Mouse (Mus musculus) midbrain, embryonic 16.5 days (tissue): ENCODE results near the gene Zgrf1. TPM values are rescaled to one million over a fixed set of nuclear protein-coding genes. Genes with fewer than 3 reads are reported as not detected.
A peak's percentile ranks its signal among the peaks of the same experiment; 100 is the strongest.

ENCODE experiments used
- ATAC-seq: fragments of 200-750 bp; cut with Nextera tagmentation; 2 replicates; pipeline ENCODE4 v1.8.0; 2017; ENCODE audit warnings: moderate TSS enrichment
- H3K27ac ChIP-seq: fragments of 300-500 bp; sonication (generic); 2 replicates; pipeline ENCODE4 v1.5.1; 2014; ENCODE audit warnings: mild to moderate bottlenecking, low read length, mixed read lengths
- H3K27me3 ChIP-seq: fragments of 300-500 bp; sonication (generic); 2 replicates; pipeline ENCODE4 v1.6.1; 2014; ENCODE audit warnings: low read depth, low read length, mixed read lengths; ENCODE audit not compliant: control insufficient read depth, insufficient read depth
- H3K36me3 ChIP-seq: fragments of 300-500 bp; sonication (generic); 2 replicates; pipeline ENCODE4 v1.6.1; 2014; ENCODE audit warnings: mild to moderate bottlenecking, low read length, moderate library complexity, mixed read lengths; ENCODE audit not compliant: control insufficient read depth, insufficient read depth
- H3K4me1 ChIP-seq: fragments of 300-500 bp; sonication (generic); 2 replicates; pipeline ENCODE4 v1.6.1; 2014; ENCODE audit warnings: mild to moderate bottlenecking, low read length, mixed read lengths; ENCODE audit not compliant: control insufficient read depth, insufficient read depth
- H3K4me2 ChIP-seq: fragments of 300-500 bp; sonication (generic); 2 replicates; pipeline ENCODE4 v1.6.1; 2014; ENCODE audit warnings: mild to moderate bottlenecking, low read length, mixed read lengths
- H3K4me3 ChIP-seq: fragments of 300-500 bp; sonication (generic); 2 replicates; pipeline ENCODE4 v1.5.1; 2014; ENCODE audit warnings: low read depth, mild to moderate bottlenecking, low read length, moderate library complexity, mixed read lengths
- H3K9ac ChIP-seq: fragments of 300-500 bp; sonication (generic); 2 replicates; pipeline ENCODE4 v1.6.1; 2014; ENCODE audit warnings: low read depth, low read length, mixed read lengths
- H3K9me3 ChIP-seq: fragments of 300-500 bp; sonication (generic); replicated peaks from 2 replicates; pipeline ENCODE4 v1.6.1; 2014; ENCODE audit warnings: mild to moderate bottlenecking, low read length, mixed read lengths; ENCODE audit not compliant: control insufficient read depth, poor library complexity, severe bottlenecking
- WGBS: fragments of 180-500 bp; shearing (Covaris S2); extraction: QIAGEN DNeasy Blood & Tissue Kit; methylation state at CpG from one replicate; pipeline ENCODE4 v1.1.7; 2014; 5-methylcytosine and 5-hydroxymethylcytosine counted together
- polyA plus RNA-seq: library from polyadenylated mRNA; unstranded; fragments of >200 nt; fragmentation: Nextera tagmentation; extraction: Ambion mirVana; gene quantifications from 2 replicates; pipeline ENCODE4 v1.2.1, GENCODE M21; 2015

Zgrf1 gene
- polyA plus RNA-seq, 1 experiment from 2014 or later: 2.4 TPM

DNA sequence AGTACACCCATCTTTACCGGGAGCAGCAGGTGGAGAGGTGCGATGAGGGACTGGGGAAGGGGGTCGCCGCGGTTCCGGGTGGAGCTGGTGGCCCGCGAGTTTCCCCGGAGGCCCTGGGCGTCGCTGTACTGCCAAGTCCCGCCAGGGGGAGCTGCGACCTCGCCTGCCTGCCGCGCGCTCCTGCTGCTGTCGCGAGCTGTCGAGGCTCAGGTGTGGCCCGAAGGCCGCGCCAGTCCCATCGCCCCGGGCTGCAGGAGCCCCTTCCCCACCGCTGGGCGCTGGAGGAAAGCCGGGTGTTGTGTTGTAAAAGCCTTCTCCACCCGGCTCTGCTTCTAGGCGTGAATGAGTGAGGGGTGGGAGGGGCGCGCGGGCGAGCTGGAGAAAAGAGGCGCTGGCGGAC lies 72.0 kb downstream of the Zgrf1 start:
- peaks cover 40% of the 10 kb centered on the region for H3K27me3 ChIP-seq
- H3K4me2 ChIP-seq: peak overlapping the region; percentile 63
- H3K36me3 ChIP-seq: no peaks in the 10 kb centered on the region
- 1% methylated on average over 36 of the region's 36 CpGs for WGBS
- peak; percentile 74 for ATAC-seq
- peak overlapping the region; percentile 48; the same call in 1 of the 2 replicates for H3K9ac ChIP-seq
- H3K27ac ChIP-seq: no peak overlapping the region
- peak overlapping the region; percentile 36 for H3K4me3 ChIP-seq
- peaks cover 5% of the 10 kb centered on the region for H3K4me1 ChIP-seq
- H3K9me3 ChIP-seq: no peaks in the 10 kb centered on the region

GRCm38 (mm10) chr3:127625701-127626399 lies 72.6 kb downstream of the Zgrf1 start:
- no peaks in the 10 kb centered on the region for H3K9me3 ChIP-seq
- H3K27ac ChIP-seq: no peak overlapping the region
- ATAC-seq: peak; percentile 29
- H3K4me1 ChIP-seq: peaks cover 5% of the 10 kb centered on the region
- H3K9ac ChIP-seq: 0 out of 2 replicates have a peak overlapping the region, but pooled peaks have one; percentile 48
- H3K27me3 ChIP-seq: peaks cover 41% of the 10 kb centered on the region
- peak overlapping the region; percentile 36 for H3K4me3 ChIP-seq
- H3K4me2 ChIP-seq: peak overlapping the region; percentile 63
- WGBS: under 1% methylated on average over 28 of the region's 28 CpGs
- H3K36me3 ChIP-seq: no peaks in the 10 kb centered on the region

GRCm38 (mm10) chr3:127626524-127626923 lies 73.2 kb downstream of the Zgrf1 start:
- Histone ChIP-seq H3K9ac (no peak overlapping the region), H3K27ac (no peak overlapping the region), H3K27me3 (peaks cover 42% of the 10 kb centered on the region), H3K4me2 (no peak overlapping the region), H3K4me3 (no peak overlapping the region), H3K4me1 (peaks cover 5% of the 10 kb centered on the region), H3K9me3 (no peaks in the 10 kb centered on the region), H3K36me3 (no peaks in the 10 kb centered on the region)
- 3% methylated on average over 3 of the region's 3 CpGs for WGBS
- ATAC-seq: no peak

DNA sequence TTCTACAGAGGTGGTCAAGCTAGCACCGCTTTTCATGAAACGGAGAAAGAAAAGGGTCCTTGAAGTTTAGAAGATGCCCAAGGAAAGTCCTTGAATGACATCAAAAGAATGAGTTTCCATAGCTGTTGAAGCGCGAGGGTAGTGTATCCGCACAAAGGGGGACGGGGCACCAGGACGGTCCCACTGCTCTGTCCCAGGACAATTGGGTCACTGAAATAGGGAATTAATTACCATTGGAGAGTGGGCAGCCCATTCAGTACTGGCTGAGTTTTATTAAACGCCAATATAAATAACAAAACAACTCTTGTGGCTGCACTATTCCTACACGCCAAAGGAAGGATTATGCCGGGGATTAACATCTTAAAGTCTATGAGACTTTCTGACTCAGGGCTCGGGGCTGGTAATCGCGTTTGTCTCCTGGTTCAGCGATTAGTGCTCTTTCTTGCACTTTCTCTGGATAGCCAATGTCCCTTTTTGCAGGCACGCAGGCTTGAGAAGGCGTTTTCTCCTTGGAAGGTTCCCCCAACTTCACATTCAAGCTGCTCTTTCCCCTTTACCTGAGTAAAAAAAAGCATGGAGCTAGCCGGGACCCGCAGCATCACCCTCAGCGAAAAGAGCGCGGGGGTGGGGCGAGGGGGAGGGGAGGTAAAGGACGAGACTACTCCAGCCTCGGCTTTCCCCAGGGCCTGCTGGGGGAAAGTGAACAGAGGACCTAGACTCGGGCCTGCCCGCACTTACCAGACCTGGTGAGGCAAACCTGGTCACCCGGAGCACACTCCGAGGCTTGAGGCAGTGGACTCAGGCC lies 74.1 kb downstream of the Zgrf1 start:
- 2% methylated on average over 27 of the region's 28 CpGs for WGBS
- no peak overlapping the region for H3K9ac ChIP-seq
- no peak overlapping the region for H3K4me3 ChIP-seq
- peaks cover 43% of the 10 kb centered on the region for H3K27me3 ChIP-seq
- no peaks in the 10 kb centered on the region for H3K36me3 ChIP-seq
- H3K9me3 ChIP-seq: no peaks in the 10 kb centered on the region
- ATAC-seq: no peak
- peaks cover 9% of the 10 kb centered on the region for H3K4me1 ChIP-seq
- no peak overlapping the region for H3K27ac ChIP-seq
- H3K4me2 ChIP-seq: 0 out of 2 replicates have a peak overlapping the region, but pooled peaks have one; percentile 5

DNA sequence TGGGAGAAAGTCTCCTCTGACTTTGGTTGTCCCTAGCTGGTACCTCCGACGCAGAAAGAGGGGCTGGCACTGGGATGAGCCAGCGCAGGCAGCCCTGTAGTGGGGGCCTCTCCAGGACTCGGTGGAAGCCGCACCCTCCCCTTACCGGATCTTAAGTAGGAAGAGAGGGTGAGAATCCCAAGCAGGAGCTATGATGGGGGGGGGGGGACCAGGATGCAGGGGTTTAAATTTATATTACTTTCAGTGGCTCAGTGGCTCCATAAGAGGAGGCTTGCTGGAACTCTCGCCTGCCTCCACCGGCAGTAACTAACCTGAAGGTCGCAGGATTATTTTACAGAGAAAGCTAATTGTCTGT lies 74.6 kb downstream of the Zgrf1 start:
- H3K9me3 ChIP-seq: no peaks in the 10 kb centered on the region
- no peak overlapping the region for H3K9ac ChIP-seq

DNA sequence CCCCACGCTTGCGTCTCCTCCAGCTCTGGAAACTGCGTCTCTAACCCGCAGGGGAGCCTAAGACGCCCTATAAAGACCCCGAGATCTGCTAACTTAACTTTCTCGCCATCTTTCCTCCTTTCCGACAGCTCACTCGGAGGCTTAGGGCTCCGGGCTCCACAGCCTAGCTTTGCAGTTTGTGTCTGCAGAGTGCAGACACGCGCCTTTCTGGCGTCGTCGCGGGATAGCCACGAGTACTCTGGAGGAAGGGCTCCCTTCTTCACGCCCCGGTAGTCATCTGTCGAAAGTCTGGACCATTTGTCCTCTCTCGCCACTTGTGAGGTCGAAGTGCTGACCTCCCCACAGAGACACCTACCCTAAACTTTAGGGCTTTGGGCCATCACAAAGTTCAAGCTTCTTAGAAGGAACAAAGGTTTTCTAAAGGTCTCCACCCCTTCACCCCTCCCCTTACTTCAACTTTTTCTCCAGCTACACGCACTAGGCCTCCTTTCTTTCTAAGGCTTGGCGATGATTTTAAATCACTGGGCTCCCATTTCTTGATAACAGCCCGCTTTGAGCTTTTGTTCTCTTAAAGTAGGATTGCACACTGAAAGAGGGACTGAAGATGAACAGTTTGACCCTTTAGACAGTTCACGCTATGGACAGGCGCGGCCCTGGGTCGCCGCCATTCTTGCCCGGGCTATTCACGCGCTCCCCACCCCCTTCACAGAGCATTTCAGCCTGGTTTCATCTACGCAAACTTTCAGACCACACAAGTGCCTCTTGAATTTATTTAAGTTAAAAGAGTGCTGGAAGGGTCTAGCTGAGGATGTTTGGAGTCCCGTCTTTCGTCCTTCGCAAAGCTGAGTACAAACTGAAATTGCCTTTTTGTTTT lies 75.3 kb downstream of the Zgrf1 start:
- Histone ChIP-seq H3K36me3 (no peaks in the 10 kb centered on the region), H3K4me1 (peaks cover 20% of the 10 kb centered on the region), H3K27me3 (peaks cover 32% of the 10 kb centered on the region), H3K4me3 (no peak overlapping the region), H3K4me2 (peak overlapping the region; percentile 34), H3K27ac (no peak overlapping the region), H3K9ac (no peak overlapping the region), H3K9me3 (no peaks in the 10 kb centered on the region)
- ATAC-seq: no peak
- WGBS: 3% methylated on average over 37 of the region's 37 CpGs

More for the DNA sequence above, 74.6 kb downstream of the Zgrf1 start:
- 0% methylated on average over 9 of the region's 9 CpGs for WGBS
- no peaks in the 10 kb centered on the region for H3K36me3 ChIP-seq
- peak overlapping the region; percentile 34 for H3K4me2 ChIP-seq
- H3K4me3 ChIP-seq: no peak overlapping the region
- H3K4me1 ChIP-seq: peaks cover 15% of the 10 kb centered on the region
- peaks cover 37% of the 10 kb centered on the region for H3K27me3 ChIP-seq
- ATAC-seq: no peak
- no peak overlapping the region for H3K27ac ChIP-seq

DNA sequence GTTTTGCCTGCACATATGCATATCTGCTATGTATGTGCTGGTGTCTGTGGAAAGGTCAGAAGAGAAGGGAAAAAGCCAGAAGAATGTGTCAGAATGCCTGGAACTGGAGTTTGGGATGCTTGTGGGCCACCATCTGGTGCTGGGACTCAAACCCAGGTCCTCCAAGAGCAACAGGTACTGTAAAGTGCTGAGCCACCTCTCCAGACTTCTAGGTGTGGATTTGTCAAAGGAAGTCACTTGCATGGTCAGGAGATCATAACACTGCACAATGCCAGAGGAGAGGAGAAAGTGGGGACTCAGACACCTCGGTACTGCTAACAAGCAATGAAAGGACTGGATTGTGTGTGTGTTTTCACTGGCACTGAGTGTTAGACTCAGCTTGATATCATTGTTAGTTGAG lies 76.9 kb downstream of the Zgrf1 start:
- Histone ChIP-seq H3K4me1 (peaks cover 27% of the 10 kb centered on the region), H3K27me3 (peaks cover 33% of the 10 kb centered on the region)
- WGBS: 14% methylated on average over 1 of the region's 1 CpGs

GRCm38 (mm10) chr3:127630735-127631372 lies 77.6 kb downstream of the Zgrf1 start:
- H3K9ac ChIP-seq: no peak overlapping the region
- peaks cover 33% of the 10 kb centered on the region for H3K27me3 ChIP-seq
- H3K4me1 ChIP-seq: peaks cover 23% of the 10 kb centered on the region
- H3K9me3 ChIP-seq: no peaks in the 10 kb centered on the region
- H3K4me2 ChIP-seq: no peak overlapping the region
- 4% methylated on average over 17 of the region's 17 CpGs for WGBS
- no peak for ATAC-seq
- H3K4me3 ChIP-seq: no peak overlapping the region; the same call in 1 of the 2 replicates
- H3K36me3 ChIP-seq: no peaks in the 10 kb centered on the region
- H3K27ac ChIP-seq: no peak overlapping the region

More for the DNA sequence above, 76.9 kb downstream of the Zgrf1 start:
- H3K4me2 ChIP-seq: no peak overlapping the region
- no peaks in the 10 kb centered on the region for H3K9me3 ChIP-seq
- no peak overlapping the region for H3K27ac ChIP-seq
- no peak for ATAC-seq
- no peak overlapping the region for H3K4me3 ChIP-seq
- no peaks in the 10 kb centered on the region for H3K36me3 ChIP-seq
- H3K9ac ChIP-seq: no peak overlapping the region
